Mouse (Mus musculus): ENCODE results near the gene C4b.
"Not testable (repeated sequence)": the region's sequence is repeated elsewhere in the genome, so short reads cannot be mapped to it uniquely, and the experiment has no call there.

Gene C4b

DNA sequence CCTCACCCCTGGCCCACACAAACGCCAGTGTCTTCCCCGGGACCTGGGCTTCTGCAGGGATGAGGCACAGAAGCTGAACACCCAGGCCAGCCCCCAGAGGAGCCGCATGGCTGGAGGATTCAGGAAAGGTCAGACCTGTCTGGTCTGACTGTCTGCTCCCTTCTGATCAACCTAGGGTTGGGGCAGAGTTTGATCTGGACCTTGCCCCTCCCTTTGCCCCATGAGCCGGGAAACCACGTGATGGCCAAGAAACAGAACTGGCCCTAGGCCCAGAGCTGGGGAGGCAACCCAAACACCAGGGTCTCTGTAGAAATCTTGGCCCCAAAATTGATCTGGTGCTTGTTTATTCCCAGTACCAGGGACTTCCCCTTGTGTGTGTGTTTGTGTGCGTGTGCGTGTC lies at the start of gene C4b:
C4b (minus strand) TSS at position 164 of the 400 bp plus-strand sequence.
- no peak for DNase-seq

DNA sequence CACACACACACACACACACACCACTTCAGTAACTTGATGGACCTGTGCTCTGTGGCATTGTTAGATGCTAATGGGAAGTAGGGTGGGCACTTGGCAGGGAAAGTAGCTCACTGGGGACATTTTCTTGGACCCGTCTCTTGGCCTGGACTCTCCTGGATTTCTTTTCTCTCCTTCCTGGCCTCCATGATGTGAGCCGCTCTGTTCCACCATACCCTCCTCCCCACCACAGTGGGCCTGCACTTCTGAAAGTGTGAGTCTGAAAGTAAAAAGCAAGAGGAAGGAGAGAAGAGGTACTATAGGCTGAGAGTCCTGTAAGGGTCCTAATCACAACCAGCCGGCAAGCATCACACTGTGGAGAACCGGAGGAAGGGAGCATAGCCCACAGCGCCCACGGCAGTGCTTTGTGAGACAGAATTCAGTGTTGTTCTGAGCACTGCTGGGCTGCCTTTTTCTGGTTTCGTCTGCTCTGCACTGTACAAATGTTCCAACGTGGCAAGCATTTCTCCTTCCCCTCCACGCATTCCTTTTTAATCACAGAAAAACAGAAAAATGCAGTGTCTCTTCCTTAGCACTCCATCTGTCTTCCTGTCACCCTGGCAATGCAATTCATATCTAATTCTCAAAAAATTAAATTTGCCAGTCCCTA lies 34.1 kb upstream of the C4b start:
- DNase-seq = no peak

- no peak for DNase-seq
Measured at GRCm38 (mm10) chr17:34761471-34761870, 17.8 kb upstream of the C4b start.

DNA sequence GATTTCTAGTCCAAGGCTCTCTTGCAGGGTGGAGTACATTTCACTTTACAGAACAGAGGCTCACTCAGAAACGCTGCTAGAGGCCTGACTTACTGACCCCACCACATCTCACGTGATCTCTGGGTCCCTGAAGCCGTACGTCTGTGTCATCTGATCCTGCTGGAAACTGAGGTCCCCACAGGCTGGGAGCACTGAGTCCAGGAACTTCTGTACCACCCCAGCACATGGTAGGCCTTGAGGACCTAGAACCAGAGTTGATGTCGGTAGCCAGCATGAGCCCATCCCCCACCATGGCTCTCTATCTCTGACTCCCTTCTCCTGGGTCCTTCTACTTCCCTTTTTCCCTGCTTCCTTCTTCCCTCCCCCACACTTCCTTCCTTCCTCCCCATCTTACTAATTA lies 2.8 kb upstream of the C4b start:
- no peak for DNase-seq

- DNase-seq = not testable (repeated sequence)
Measured at GRCm38 (mm10) chr17:34745166-34745565, 1.5 kb upstream of the C4b start.

GRCm38 (mm10) chr17:34744611-34745010 lies 929 bp upstream of the C4b start:
- not testable (repeated sequence) for DNase-seq

DNA sequence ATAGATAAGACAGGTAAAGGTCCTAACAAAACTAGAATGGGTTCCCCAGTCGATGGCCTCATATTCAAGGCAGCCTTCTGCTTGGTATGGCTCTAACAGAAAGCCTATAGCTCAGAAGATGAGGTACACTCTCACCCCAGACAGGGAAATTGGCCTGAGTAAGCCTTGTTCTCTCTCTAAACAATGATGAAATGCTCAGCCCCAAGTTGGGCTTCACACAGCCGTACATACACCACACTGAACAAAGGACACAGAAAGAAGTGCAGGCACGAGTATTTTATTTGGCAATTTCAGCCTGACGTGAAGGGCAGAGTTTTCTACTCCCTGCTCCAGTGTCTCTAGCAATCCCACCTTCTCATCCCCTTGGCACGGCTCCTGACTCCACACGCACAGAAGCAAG lies 524 bp upstream of the C4b start:
- no peak for DNase-seq

GRCm38 (mm10) chr17:34740280-34740679 lies 3.4 kb downstream of the C4b start:
- no peak for DNase-seq

GRCm38 (mm10) chr17:34739708-34740107 lies 4.0 kb downstream of the C4b start:
- not testable (repeated sequence) for DNase-seq

- DNase-seq = not testable (repeated sequence)
Measured at GRCm38 (mm10) chr17:34737466-34737865, 6.2 kb downstream of the C4b start.

DNA sequence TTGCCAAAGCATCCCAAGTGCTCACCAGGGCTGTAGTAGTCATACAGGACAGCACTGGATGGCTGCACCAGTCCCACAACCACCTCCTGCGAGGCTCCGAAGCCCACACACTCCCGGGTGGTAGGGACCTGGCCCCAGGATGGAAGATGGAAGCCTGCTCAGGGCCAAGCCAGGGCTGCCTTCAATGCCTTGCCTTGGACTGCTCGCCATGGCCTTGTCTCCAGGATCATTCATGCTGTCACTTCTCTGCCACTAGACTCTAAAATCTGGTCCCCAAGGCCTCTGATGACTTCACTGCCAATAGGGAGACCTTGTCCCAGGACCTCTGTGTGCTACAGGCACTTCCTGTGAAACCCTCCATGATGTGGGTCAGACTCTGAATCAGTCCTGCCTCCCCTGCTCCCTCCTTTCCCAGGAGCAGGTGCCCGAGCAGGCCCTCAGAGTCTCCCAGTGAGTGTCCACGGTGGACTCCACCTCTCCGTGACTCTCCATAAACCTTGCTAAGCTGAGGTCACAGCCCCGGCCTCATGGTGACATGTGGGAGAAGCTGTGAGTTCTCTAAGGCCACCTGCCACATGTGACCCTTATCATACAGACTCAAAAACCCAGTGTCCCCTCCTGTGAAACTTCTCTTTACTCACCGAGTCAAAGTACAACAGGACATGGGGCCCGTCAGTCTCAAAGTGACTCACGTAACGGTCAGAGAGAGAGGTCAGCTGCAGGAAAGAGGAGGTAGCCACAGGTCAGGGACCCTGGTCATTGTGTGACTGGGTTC lies 13.7 kb downstream of the C4b start:
- not testable (repeated sequence) for DNase-seq

DNA sequence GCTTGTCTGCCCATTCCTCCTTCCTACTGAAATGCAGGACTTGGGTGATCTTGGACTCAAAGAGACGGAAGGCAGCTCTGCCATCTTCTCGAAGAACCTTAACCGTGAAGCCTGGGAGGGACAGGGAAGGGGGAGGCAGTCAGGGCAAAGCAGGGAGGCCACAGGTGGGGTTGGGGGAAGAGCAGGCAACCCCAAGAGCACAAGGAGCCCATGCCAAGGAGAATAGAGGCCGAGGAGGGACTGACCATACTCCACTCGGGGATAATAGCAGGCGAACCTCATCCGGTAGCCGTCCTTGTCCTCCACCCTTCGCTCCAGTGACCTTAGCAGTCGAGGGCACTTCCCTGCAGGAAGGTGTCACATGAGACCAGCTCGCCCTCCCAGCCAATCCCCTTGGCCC lies 14.5 kb downstream of the C4b start:
- not testable (repeated sequence) for DNase-seq

DNA sequence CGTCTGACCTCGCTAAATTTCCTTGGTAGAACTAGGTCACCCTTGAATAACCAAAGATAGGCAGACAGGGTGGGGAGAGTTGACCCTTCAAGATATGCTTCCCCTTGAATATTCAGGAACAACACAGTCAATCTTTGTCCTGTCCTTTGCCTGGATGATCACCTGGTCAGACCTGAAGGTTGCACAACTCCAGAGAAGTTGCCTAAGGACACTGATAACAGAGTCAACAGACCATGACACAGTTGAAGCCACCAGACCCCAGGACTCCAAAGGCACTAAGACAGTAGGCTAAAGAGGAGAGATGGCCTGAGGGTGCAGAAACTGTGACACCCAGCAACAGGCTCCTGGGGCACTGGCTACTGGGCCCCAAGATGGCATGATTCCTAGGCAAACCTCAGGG lies 15.8 kb downstream of the C4b start:
- DNase-seq = no peak

GRCm38 (mm10) chr17:34723066-34723465 lies 20.6 kb downstream of the C4b start:
- DNase-seq = no peak

GRCm38 (mm10) chr17:34722238-34722637 lies 21.4 kb downstream of the C4b start:
- DNase-seq = not testable (repeated sequence)

GRCm38 (mm10) chr17:34719886-34720285 lies 23.8 kb downstream of the C4b start:
- not testable (repeated sequence) for DNase-seq

GRCm38 (mm10) chr17:34717401-34717800 lies 26.3 kb downstream of the C4b start:
- no peak for DNase-seq

DNA sequence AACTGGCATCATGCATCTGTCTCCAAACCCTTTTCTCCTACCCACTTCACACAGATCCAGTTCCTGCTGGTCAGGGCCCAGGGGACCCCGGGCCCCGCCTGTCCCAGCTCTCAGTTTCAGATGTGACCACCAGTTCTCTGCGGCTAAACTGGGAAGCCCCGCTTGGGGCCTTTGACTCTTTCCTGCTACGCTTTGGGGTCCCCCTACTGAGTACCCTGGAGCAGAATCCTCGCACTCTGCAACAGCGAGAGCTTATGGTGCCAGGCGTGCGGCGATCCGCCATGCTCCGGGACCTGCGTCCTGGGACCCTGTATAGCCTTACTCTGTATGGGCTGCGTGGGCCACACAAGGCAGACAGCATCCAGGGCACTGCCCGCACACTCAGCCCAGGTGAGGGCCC lies 27.4 kb downstream of the C4b start:
- no peak for DNase-seq

- not testable (repeated sequence) for DNase-seq
Measured at GRCm38 (mm10) chr17:34715451-34715850, 28.2 kb downstream of the C4b start.

DNA sequence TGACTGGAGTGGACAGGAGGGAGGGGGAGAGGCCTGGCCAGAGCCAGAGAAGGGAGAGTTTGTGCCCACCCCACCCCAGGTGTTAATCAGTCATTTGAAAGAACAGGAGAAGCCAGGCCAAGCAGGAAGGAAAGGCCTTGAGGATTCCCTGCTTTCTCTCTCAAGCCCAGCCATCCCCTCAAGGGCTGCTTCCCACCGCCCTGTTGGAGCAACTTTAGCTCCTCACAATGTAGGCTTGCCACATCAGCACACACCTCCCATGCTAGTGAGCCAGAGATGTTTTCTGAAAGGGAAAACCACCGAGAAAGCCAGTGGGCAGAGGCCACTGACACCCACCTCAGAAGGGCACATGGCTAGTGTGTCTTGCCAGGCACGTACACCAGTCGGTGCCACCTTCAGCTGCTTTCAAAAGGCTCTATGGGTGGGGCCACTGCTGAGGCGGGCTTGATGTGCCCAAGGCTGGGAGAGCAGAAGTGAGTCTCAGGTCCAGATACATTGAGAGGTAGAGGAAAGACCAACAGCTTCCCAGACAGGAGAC lies 28.7 kb downstream of the C4b start:
- not testable (repeated sequence) for DNase-seq

- DNase-seq = not testable (repeated sequence)
Measured at GRCm38 (mm10) chr17:34714181-34714907, 29.3 kb downstream of the C4b start.

- DNase-seq = peak; percentile 55
Measured at GRCm38 (mm10) chr17:34712951-34713350, 30.7 kb downstream of the C4b start.

DNA sequence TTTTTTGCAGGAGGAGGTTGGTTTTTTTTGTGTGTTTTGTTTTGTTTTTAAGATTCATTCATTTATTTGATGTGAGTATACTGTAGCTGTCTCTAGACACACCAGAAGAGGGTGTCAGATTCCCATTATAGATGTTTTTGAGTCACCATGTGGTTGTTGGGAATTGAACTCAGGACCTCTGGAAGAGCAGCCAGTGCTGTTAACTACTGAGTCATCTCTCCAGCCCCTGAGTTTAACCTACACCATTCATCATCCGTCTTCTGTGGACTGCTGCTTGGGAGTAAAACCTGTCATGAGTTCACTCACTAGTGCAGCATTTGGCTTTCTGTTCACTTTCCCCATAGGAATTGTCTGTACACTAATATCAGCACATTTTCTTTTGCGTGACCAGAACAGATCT lies 37.2 kb downstream of the C4b start:
- DNase-seq = not testable (repeated sequence)

All from cerebellum, adult 8-10 months (tissue).